Mouse (Mus musculus): ENCODE measurements around the gene Hectd4.

GRCm38 (mm10) chr5:121230811-121231210, 10.8 kb downstream of the Hectd4 start:
- TF ChIP-seq CTCF (IDR thresholded peaks at IDR 0.05; ENCODE audit: low read depth) (no peak), EP300 (IDR thresholded peaks at IDR 0.05; ENCODE audit: low read depth) (no peak)

Measured in liver, postnatal 0 days (tissue).